Mouse (Mus musculus) hindbrain, embryonic 10.5 days (tissue): ENCODE results near the gene Fhad1. TPM values are rescaled to one million over a fixed set of nuclear protein-coding genes. Genes with fewer than 3 reads are reported as not detected.

Experiments used
- DNase-seq: peaks from one replicate; pipeline ENCODE4 v3.0.0-alpha.2; 2017; ENCODE audit warnings: low spot score
- H3K27ac ChIP-seq: fragments of 300-500 bp; sonication (generic); 2 replicates; pipeline ENCODE4 v1.5.1; 2016; ENCODE audit warnings: mild to moderate bottlenecking, moderate library complexity
- H3K27me3 ChIP-seq: fragments of 300-500 bp; sonication (generic); 2 replicates; pipeline ENCODE4 v1.6.1; 2016; ENCODE audit warnings: mild to moderate bottlenecking; ENCODE audit not compliant: poor library complexity, insufficient read depth, severe bottlenecking
- H3K36me3 ChIP-seq: fragments of 300-500 bp; sonication (generic); 2 replicates; pipeline ENCODE4 v1.6.1; 2016; ENCODE audit warnings: mild to moderate bottlenecking, moderate library complexity
- H3K4me1 ChIP-seq: fragments of 300-500 bp; sonication (generic); replicated peaks from 2 replicates; pipeline ENCODE4 v1.6.1; 2016; ENCODE audit warnings: mild to moderate bottlenecking
- H3K4me3 ChIP-seq: fragments of 300-500 bp; sonication (generic); 2 replicates; pipeline ENCODE4 v1.5.1; 2016; ENCODE audit warnings: mild to moderate bottlenecking, moderate library complexity
- H3K9me3 ChIP-seq: fragments of 300-500 bp; sonication (generic); 2 replicates; pipeline ENCODE4 v1.6.1; 2016; ENCODE audit warnings: mild to moderate bottlenecking, moderate library complexity
- WGBS: fragments of 180-500 bp; shearing (Covaris S2); methylation state at CpG from one replicate; pipeline ENCODE4 v1.1.7; 2016; 5-methylcytosine and 5-hydroxymethylcytosine counted together
- polyA plus RNA-seq: library from polyadenylated mRNA; unstranded; fragments of >200 nt; fragmentation: Nextera tagmentation; extraction: Ambion mirVana; gene quantifications from 2 replicates; pipeline ENCODE4 v1.2.1, GENCODE M21; 2016

Gene Fhad1
- polyA plus RNA-seq, 1 experiment from 2014 or later: 4.1 TPM

GRCm38 (mm10) chr4:141858501-141858900 lies 156.4 kb downstream of the Fhad1 start:
- DNase-seq: no peak
- Histone ChIP-seq H3K27ac (no peak overlapping the region), H3K36me3 (peaks cover 33% of the 10 kb centered on the region), H3K4me1 (peaks cover 4% of the 10 kb centered on the region), H3K27me3 (no peaks in the 10 kb centered on the region), H3K4me3 (no peak overlapping the region), H3K9me3 (no peaks in the 10 kb centered on the region)
- WGBS: 93% methylated on average over 20 of the region's 20 CpGs

GRCm38 (mm10) chr4:141857422-141857930 lies 157.4 kb downstream of the Fhad1 start:
- Histone ChIP-seq H3K4me1 (peaks cover 4% of the 10 kb centered on the region), H3K36me3 (peaks cover 33% of the 10 kb centered on the region), H3K27ac (no peak overlapping the region), H3K4me3 (no peak overlapping the region), H3K27me3 (no peaks in the 10 kb centered on the region), H3K9me3 (no peaks in the 10 kb centered on the region)
- peak; percentile 86 for DNase-seq
- WGBS: 19% methylated on average over 10 of the region's 10 CpGs

- WGBS: 76% methylated on average over 9 of the region's 9 CpGs
- no peak overlapping the region for H3K27ac ChIP-seq
- no peaks in the 10 kb centered on the region for H3K36me3 ChIP-seq
- H3K4me3 ChIP-seq: no peak overlapping the region
- peak; percentile 57 for DNase-seq
- peaks cover 4% of the 10 kb centered on the region; the same call in 1 of the 2 replicates for H3K4me1 ChIP-seq
- no peaks in the 10 kb centered on the region for H3K27me3 ChIP-seq
- peaks cover 4% of the 10 kb centered on the region; the same call in 1 of the 2 replicates for H3K9me3 ChIP-seq
Observed at GRCm38 (mm10) chr4:141853437-141853836, 161.4 kb downstream of the Fhad1 start.

GRCm38 (mm10) chr4:141845999-141846398 lies 168.9 kb downstream of the Fhad1 start, which contains the start of gene Ctrc:
Gene Ctrc, minus strand, starts transcription at chr4:141846359.
- H3K27me3 ChIP-seq: no peaks in the 10 kb centered on the region

More at GRCm38 (mm10) chr4:141845999-141846398, 168.9 kb downstream of the Fhad1 start, which contains the start of gene Ctrc:
- Histone ChIP-seq H3K27ac (no peak within 1 kb of the TSS), H3K36me3 (no peaks in the 10 kb centered on the region), H3K4me1 (no peaks in the 10 kb centered on the region), H3K9me3 (peaks cover 4% of the 10 kb centered on the region; the same call in 1 of the 2 replicates), H3K4me3 (no peak within 1 kb of the TSS)
- DNase-seq: no peak
- WGBS: 88% methylated on average over 6 of the region's 6 CpGs

Other genes with a start within 250 kb of the Fhad1 start
- gene Dnajc16, start 224.2 kb downstream of the Fhad1 start, polyA plus RNA-seq: 4.5 and 5.5 TPM in 2 replicates
- gene Casp9, start 221.5 kb downstream of the Fhad1 start, polyA plus RNA-seq: 25.5 and 27.0 TPM in 2 replicates
- not detected in 2 replicates for gene Cela2a, start 188.9 kb downstream of the Fhad1 start, polyA plus RNA-seq
- not detected in 2 replicates for gene Ctrc, start 168.7 kb downstream of the Fhad1 start, polyA plus RNA-seq
- gene Efhd2, start 140.2 kb downstream of the Fhad1 start, polyA plus RNA-seq: 51.4 and 61.3 TPM in 2 replicates
- 9.2 and 12.1 TPM in 2 replicates for gene Tmem51, start 69.2 kb upstream of the Fhad1 start, polyA plus RNA-seq
- gene Kazn, start 224.3 kb upstream of the Fhad1 start, polyA plus RNA-seq: 11.4 and 14.3 TPM in 2 replicates